Mouse (Mus musculus) c-Kit-negative CD71-positive TER-119-positive erythroid progenitor cells, embryonic 14.5 days (primary cell): ENCODE measurements at regions not wholly inside any gene's neighbourhood (a gene's known extent, or its start where the extent isn't known, plus 50 kb on each side); places are given as distances from the start of the nearest gene placed in this dataset.

Experiments
- DNase-seq: peaks from one replicate; pipeline ENCODE4 v3.0.0-alpha.2; 2013; ENCODE audit warnings: low read depth, low spot score

- no peak for DNase-seq
Observed at GRCm38 (mm10) chr5:119292889-119293288, 377.6 kb upstream of the Tbx3 start.

- no peak for DNase-seq
Observed at GRCm38 (mm10) chr5:119299311-119299710, 371.2 kb upstream of the Tbx3 start.

- DNase-seq = no peak
Observed at GRCm38 (mm10) chr5:119300106-119300505, 370.4 kb upstream of the Tbx3 start.

- DNase-seq = no peak
Observed at GRCm38 (mm10) chr5:119301539-119301938, 368.9 kb upstream of the Tbx3 start.

GRCm38 (mm10) chr5:119304721-119305120, 365.7 kb upstream of the Tbx3 start:
- DNase-seq = no peak

GRCm38 (mm10) chr5:119307768-119308167, 362.7 kb upstream of the Tbx3 start:
- no peak for DNase-seq

- no peak for DNase-seq
Observed at GRCm38 (mm10) chr5:119310178-119310930, 360.1 kb upstream of the Tbx3 start.

GRCm38 (mm10) chr5:119312808-119313207, 357.7 kb upstream of the Tbx3 start:
- DNase-seq = no peak

- DNase-seq = no peak
Observed at GRCm38 (mm10) chr5:119315149-119315548, 355.3 kb upstream of the Tbx3 start.

- DNase-seq = no peak
Observed at GRCm38 (mm10) chr5:119317617-119318016, 352.9 kb upstream of the Tbx3 start.

GRCm38 (mm10) chr5:119321368-119322144, 348.9 kb upstream of the Tbx3 start:
- no peak for DNase-seq

- DNase-seq = no peak
Observed at GRCm38 (mm10) chr5:119322411-119322810, 348.1 kb upstream of the Tbx3 start.

GRCm38 (mm10) chr5:119325681-119326255, 344.7 kb upstream of the Tbx3 start:
- no peak for DNase-seq

- DNase-seq = no peak
Observed at GRCm38 (mm10) chr5:119326895-119327294, 343.6 kb upstream of the Tbx3 start.

GRCm38 (mm10) chr5:119328971-119329370, 341.5 kb upstream of the Tbx3 start:
- no peak for DNase-seq

GRCm38 (mm10) chr5:119329371-119329770, 341.1 kb upstream of the Tbx3 start:
- DNase-seq = no peak

- DNase-seq = no peak
Observed at GRCm38 (mm10) chr5:119329860-119330259, 340.6 kb upstream of the Tbx3 start.

- DNase-seq = no peak
Observed at GRCm38 (mm10) chr5:119331461-119331860, 339.0 kb upstream of the Tbx3 start.

GRCm38 (mm10) chr5:119332621-119333020, 337.8 kb upstream of the Tbx3 start:
- DNase-seq = no peak

GRCm38 (mm10) chr5:119335211-119335610, 335.3 kb upstream of the Tbx3 start:
- no peak for DNase-seq

- DNase-seq = no peak
Observed at GRCm38 (mm10) chr5:119335979-119336378, 334.5 kb upstream of the Tbx3 start.

GRCm38 (mm10) chr5:119337739-119338138, 332.7 kb upstream of the Tbx3 start:
- no peak for DNase-seq

- DNase-seq = no peak
Observed at GRCm38 (mm10) chr5:119338711-119339110, 331.8 kb upstream of the Tbx3 start.
